Mouse (Mus musculus): ENCODE results near the gene Ropn1l.
A peak's percentile ranks its signal among the peaks of the same experiment; 100 is the strongest.

The Ropn1l gene

GRCm38 (mm10) chr15:31453098-31453916, at the start of gene Ropn1l:
TSS of gene Ropn1l (minus strand) at chr15:31453737.
- DNase-seq (ENCODE audit: low spot score) = peak; percentile 91

GRCm38 (mm10) chr15:31502996-31503395, 49.5 kb upstream of the Ropn1l start:
- DNase-seq (ENCODE audit: low spot score) = no peak

GRCm38 (mm10) chr15:31502313-31502712, 48.8 kb upstream of the Ropn1l start:
- DNase-seq (ENCODE audit: low spot score) = no peak

- DNase-seq (ENCODE audit: low spot score) = no peak
Observed at GRCm38 (mm10) chr15:31494803-31495202, 41.3 kb upstream of the Ropn1l start.

- no peak for DNase-seq (ENCODE audit: low spot score)
Observed at GRCm38 (mm10) chr15:31494310-31494709, 40.8 kb upstream of the Ropn1l start.

GRCm38 (mm10) chr15:31487407-31487806, 33.9 kb upstream of the Ropn1l start:
- DNase-seq (ENCODE audit: low spot score) = no peak

GRCm38 (mm10) chr15:31476678-31477077, 23.1 kb upstream of the Ropn1l start:
- no peak for DNase-seq (ENCODE audit: low spot score)

GRCm38 (mm10) chr15:31472645-31473574, 19.4 kb upstream of the Ropn1l start:
- DNase-seq (ENCODE audit: low spot score) = no peak

GRCm38 (mm10) chr15:31471529-31471928, 18.0 kb upstream of the Ropn1l start:
- DNase-seq (ENCODE audit: low spot score) = no peak

- no peak for DNase-seq (ENCODE audit: low spot score)
Observed at GRCm38 (mm10) chr15:31469497-31469896, 16.0 kb upstream of the Ropn1l start.

GRCm38 (mm10) chr15:31468806-31469205, 15.3 kb upstream of the Ropn1l start:
- no peak for DNase-seq (ENCODE audit: low spot score)

- DNase-seq (ENCODE audit: low spot score) = no peak
Observed at GRCm38 (mm10) chr15:31466749-31467148, 13.2 kb upstream of the Ropn1l start.

GRCm38 (mm10) chr15:31466295-31466694, 12.8 kb upstream of the Ropn1l start:
- no peak for DNase-seq (ENCODE audit: low spot score)

- no peak for DNase-seq (ENCODE audit: low spot score)
Observed at GRCm38 (mm10) chr15:31465806-31466205, 12.3 kb upstream of the Ropn1l start.

- DNase-seq (ENCODE audit: low spot score) = no peak
Observed at GRCm38 (mm10) chr15:31460571-31460970, 7.0 kb upstream of the Ropn1l start.

GRCm38 (mm10) chr15:31458081-31458480, 4.5 kb upstream of the Ropn1l start:
- DNase-seq (ENCODE audit: low spot score) = no peak

GRCm38 (mm10) chr15:31456381-31456780, 2.8 kb upstream of the Ropn1l start:
- no peak for DNase-seq (ENCODE audit: low spot score)

GRCm38 (mm10) chr15:31454861-31455295, 1.3 kb upstream of the Ropn1l start:
- DNase-seq (ENCODE audit: low spot score) = no peak

GRCm38 (mm10) chr15:31454096-31454860, 741 bp upstream of the Ropn1l start:
- no peak for DNase-seq (ENCODE audit: low spot score)

- no peak for DNase-seq (ENCODE audit: low spot score)
Observed at GRCm38 (mm10) chr15:31452336-31453097, 1.0 kb downstream of the Ropn1l start.

- DNase-seq (ENCODE audit: low spot score) = no peak
Observed at GRCm38 (mm10) chr15:31449772-31450171, 3.8 kb downstream of the Ropn1l start.
